Mouse (Mus musculus) liver (tissue): ENCODE results near the gene Miga1.

Source experiments
- DNase-seq: peaks from one replicate; pipeline ENCODE4 v3.0.0-alpha.2; 2020; ENCODE audit warnings: mixed read lengths

Miga1 gene

GRCm38 (mm10) chr3:152339862-152340557 lies at the start of gene Miga1:
Miga1 (minus strand) TSS chr3:152340407.
- peak; percentile 76 for DNase-seq

- no peak for DNase-seq
Measured at GRCm38 (mm10) chr3:152384106-152384505, 43.9 kb upstream of the Miga1 start.

GRCm38 (mm10) chr3:152376063-152376462 lies 35.9 kb upstream of the Miga1 start:
- no peak for DNase-seq

GRCm38 (mm10) chr3:152364181-152364580 lies 24.0 kb upstream of the Miga1 start:
- DNase-seq = no peak

- DNase-seq = no peak
Measured at GRCm38 (mm10) chr3:152359151-152359550, 18.9 kb upstream of the Miga1 start.

- no peak for DNase-seq
Measured at GRCm38 (mm10) chr3:152356751-152357150, 16.5 kb upstream of the Miga1 start.

GRCm38 (mm10) chr3:152355361-152355760 lies 15.2 kb upstream of the Miga1 start:
- peak; percentile 73 for DNase-seq

GRCm38 (mm10) chr3:152353434-152354177 lies 13.4 kb upstream of the Miga1 start:
- DNase-seq = no peak

GRCm38 (mm10) chr3:152352289-152352688 lies 12.1 kb upstream of the Miga1 start:
- no peak for DNase-seq

GRCm38 (mm10) chr3:152350966-152351365 lies 10.8 kb upstream of the Miga1 start:
- no peak for DNase-seq

- DNase-seq = no peak
Measured at GRCm38 (mm10) chr3:152350431-152350830, 10.2 kb upstream of the Miga1 start.

- DNase-seq = no peak
Measured at GRCm38 (mm10) chr3:152348011-152348830, 8.0 kb upstream of the Miga1 start.

GRCm38 (mm10) chr3:152347227-152347626 lies 7.0 kb upstream of the Miga1 start:
- DNase-seq = peak; percentile 14

- DNase-seq = no peak
Measured at GRCm38 (mm10) chr3:152346633-152347141, 6.5 kb upstream of the Miga1 start.

- DNase-seq = peak; percentile 95
Measured at GRCm38 (mm10) chr3:152345732-152346632, 5.8 kb upstream of the Miga1 start, which contains the start of gene Usp33. Usp33 (plus strand) TSS chr3:152346478.

GRCm38 (mm10) chr3:152342961-152343517 lies 2.8 kb upstream of the Miga1 start:
- DNase-seq = no peak

GRCm38 (mm10) chr3:152336085-152336484 lies 4.1 kb downstream of the Miga1 start:
- DNase-seq = no peak

- no peak for DNase-seq
Measured at GRCm38 (mm10) chr3:152333641-152334040, 6.6 kb downstream of the Miga1 start.

- DNase-seq = no peak
Measured at GRCm38 (mm10) chr3:152332545-152333300, 7.5 kb downstream of the Miga1 start.

- DNase-seq = no peak
Measured at GRCm38 (mm10) chr3:152332104-152332503, 8.1 kb downstream of the Miga1 start.
